Mouse (Mus musculus) right cerebral cortex, postnatal 10 days (tissue): ENCODE data around the gene Hist1h4j.
"Not testable (repeated sequence)": the region's sequence is repeated elsewhere in the genome, so short reads cannot be mapped to it uniquely, and the experiment has no call there.

ENCODE experiments used
- DNase-seq, 2 experiments: peaks; one replicate each; pipeline ENCODE4 v3.0.0; 2021; ENCODE audit warnings: low spot score in 2 of 2

Hist1h4j gene

GRCm38 (mm10) chr13:21779767-21780731, 45.2 kb downstream of the Hist1h4j start, which contains the start of gene Hist1h1b:
Hist1h1b (minus strand) TSS chr13:21780625.
- peak; percentile 48 to 51 for DNase-seq

- DNase-seq, result no peak
Measured at GRCm38 (mm10) chr13:21781021-21781555, 46.2 kb downstream of the Hist1h4j start.

- no peak for DNase-seq
Measured at GRCm38 (mm10) chr13:21781639-21782038, 46.8 kb downstream of the Hist1h4j start.

GRCm38 (mm10) chr13:21782361-21783254, 47.7 kb downstream of the Hist1h4j start:
- not testable (repeated sequence) for DNase-seq

GRCm38 (mm10) chr13:21783255-21783617, 48.4 kb downstream of the Hist1h4j start, which contains the start of gene Hist1h3i:
Hist1h3i (minus strand) TSS chr13:21783370.
- DNase-seq, result peak; percentile 65 to 83

GRCm38 (mm10) chr13:21783734-21784161, 48.9 kb downstream of the Hist1h4j start:
- DNase-seq, result no peak

- no peak for DNase-seq
Measured at GRCm38 (mm10) chr13:21784311-21784710, 49.4 kb downstream of the Hist1h4j start.
